Mouse (Mus musculus): Measurements from ENCODE around the gene Map3k10. TPM values are rescaled to one million over a fixed set of nuclear protein-coding genes. Genes with fewer than 3 reads are reported as not detected.
"Not testable (repeated sequence)": the region's sequence is repeated elsewhere in the genome, so short reads cannot be mapped to it uniquely, and the experiment has no call there.

Gene Map3k10
- polyA plus RNA-seq, 1 experiment from 2014 or later = 9.0 TPM

DNA sequence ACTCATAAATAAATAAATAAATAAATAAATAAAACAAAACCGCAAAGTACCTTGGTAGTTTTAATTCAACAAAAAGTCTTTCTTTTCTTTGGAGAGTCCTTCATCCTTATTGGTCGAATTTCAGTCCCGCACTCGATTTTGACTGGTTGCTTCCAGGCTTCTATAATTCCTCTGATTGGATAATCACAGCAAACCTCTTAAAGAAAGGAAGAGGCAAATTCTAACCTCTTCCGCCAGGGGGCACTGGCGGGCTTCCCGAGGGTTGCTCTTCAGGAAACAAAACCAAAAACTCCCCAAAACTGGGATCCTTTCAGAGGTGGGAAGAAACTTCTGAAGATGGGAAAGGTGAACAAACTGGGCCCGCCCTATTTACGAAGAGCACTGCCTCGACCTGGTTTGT, 23.4 kb downstream of the Map3k10 start:
- no peaks in the 10 kb centered on the region for H3K9me3 ChIP-seq
- no peaks in the 10 kb centered on the region for H3K36me3 ChIP-seq
- H3K4me1 ChIP-seq = peaks cover 10% of the 10 kb centered on the region
- no peak overlapping the region for H3K4me2 ChIP-seq
- no peak overlapping the region for H3K27ac ChIP-seq
- 5% methylated on average over 10 of the region's 10 CpGs for WGBS
- H3K4me3 ChIP-seq = no peak overlapping the region
- H3K27me3 ChIP-seq = peaks cover 41% of the 10 kb centered on the region
- no peak for ATAC-seq (ENCODE audit: insufficient number of reproducible peaks, low FRiP score, low TSS enrichment, low read depth)
- no peak overlapping the region for H3K9ac ChIP-seq

DNA sequence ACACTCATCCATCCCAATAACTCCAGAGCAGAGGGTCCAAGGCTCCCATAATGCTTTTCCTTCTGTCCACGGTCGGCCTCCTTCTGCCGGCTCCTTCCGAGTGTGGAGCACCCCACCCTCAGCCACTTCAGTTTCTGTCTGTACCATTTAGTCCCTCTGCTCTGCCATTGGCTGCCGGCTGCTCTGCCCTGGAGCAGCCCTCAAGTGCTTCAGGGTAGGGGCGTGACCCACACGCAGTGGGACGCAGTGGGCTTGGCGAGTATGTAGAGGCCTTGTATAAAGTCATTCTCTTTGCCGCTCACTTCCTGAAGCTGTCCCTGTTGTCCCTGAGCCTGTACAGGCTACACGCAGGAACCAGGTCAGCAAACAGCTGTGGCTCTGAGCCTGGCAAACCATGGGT, 24.7 kb downstream of the Map3k10 start:
- 89% methylated on average over 11 of the region's 11 CpGs for WGBS
- Histone ChIP-seq H3K9me3 (no peaks in the 10 kb centered on the region), H3K9ac (no peak overlapping the region), H3K27me3 (peaks cover 29% of the 10 kb centered on the region), H3K4me2 (no peak overlapping the region), H3K36me3 (no peaks in the 10 kb centered on the region), H3K4me1 (peaks cover 10% of the 10 kb centered on the region), H3K27ac (no peak overlapping the region), H3K4me3 (no peak overlapping the region)
- ATAC-seq (ENCODE audit: insufficient number of reproducible peaks, low FRiP score, low TSS enrichment, low read depth) = no peak

DNA sequence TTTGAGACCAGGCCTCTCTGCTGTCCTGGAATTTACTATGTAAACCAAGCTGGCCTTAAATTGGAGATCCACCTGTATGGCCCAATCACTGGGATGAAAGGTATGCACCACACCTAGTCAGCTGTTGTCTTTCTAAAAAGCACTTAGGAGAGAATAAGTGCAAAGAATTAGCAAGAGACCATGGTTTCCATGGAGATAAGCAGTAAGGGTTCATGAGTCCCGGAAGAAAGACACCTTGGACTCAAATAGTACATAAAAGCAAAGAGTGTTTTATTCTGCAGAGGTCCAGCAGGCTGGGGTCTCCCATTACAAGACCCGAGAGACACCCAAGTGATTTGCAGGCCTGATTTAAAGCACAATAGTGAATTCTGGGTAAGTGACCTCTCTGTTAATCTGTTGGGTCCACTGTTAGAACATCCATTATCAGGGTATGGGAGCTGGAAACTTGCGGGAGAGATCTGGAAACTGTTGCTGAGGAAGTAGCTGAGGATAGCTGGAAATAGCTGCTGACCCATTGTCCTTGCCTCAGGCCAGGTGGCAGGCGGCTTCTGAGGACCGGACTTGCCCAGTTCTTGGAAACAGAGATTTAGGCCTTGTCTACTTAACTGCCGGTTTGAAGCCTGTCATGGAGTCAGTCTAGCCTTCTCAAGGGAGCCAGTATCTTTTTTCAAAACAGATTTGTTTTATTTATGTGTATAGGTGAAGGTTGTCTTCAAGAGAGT, 27.0 kb downstream of the Map3k10 start:
- Histone ChIP-seq H3K4me1 (no peaks in the 10 kb centered on the region), H3K4me3 (no peak overlapping the region), H3K27me3 (peaks cover 6% of the 10 kb centered on the region), H3K4me2 (no peak overlapping the region), H3K9me3 (no peaks in the 10 kb centered on the region), H3K36me3 (no peaks in the 10 kb centered on the region), H3K27ac (no peak overlapping the region), H3K9ac (no peak overlapping the region)
- 77% methylated on average over 6 of the region's 6 CpGs for WGBS
- no peak for ATAC-seq (ENCODE audit: insufficient number of reproducible peaks, low FRiP score, low TSS enrichment, low read depth)

- no peaks in the 10 kb centered on the region for H3K9me3 ChIP-seq
- H3K36me3 ChIP-seq = no peaks in the 10 kb centered on the region
- ATAC-seq (ENCODE audit: insufficient number of reproducible peaks, low FRiP score, low TSS enrichment, low read depth) = no peak
- 85% methylated on average over 7 of the region's 7 CpGs for WGBS
- no peak overlapping the region for H3K4me2 ChIP-seq
- H3K9ac ChIP-seq = no peak overlapping the region
- H3K27ac ChIP-seq = no peak overlapping the region
- 0 out of 2 replicates have a peak, but pooled peaks cover 2% of the 10 kb centered on the region for H3K27me3 ChIP-seq
- no peaks in the 10 kb centered on the region for H3K4me1 ChIP-seq
- H3K4me3 ChIP-seq = no peak overlapping the region
These were observed 27.9 kb downstream of the Map3k10 start for GRCm38 (mm10) chr7:27646516-27646915.

GRCm38 (mm10) chr7:27644471-27644870, 29.9 kb downstream of the Map3k10 start:
- Histone ChIP-seq H3K27ac (no peak overlapping the region), H3K9me3 (no peaks in the 10 kb centered on the region), H3K36me3 (peaks cover 8% of the 10 kb centered on the region; the same call in 1 of the 2 replicates), H3K9ac (no peak overlapping the region), H3K27me3 (no peaks in the 10 kb centered on the region), H3K4me3 (no peak overlapping the region), H3K4me2 (no peak overlapping the region), H3K4me1 (no peaks in the 10 kb centered on the region)
- 55% methylated on average over 1 of the region's 1 CpGs for WGBS
- no peak for ATAC-seq (ENCODE audit: insufficient number of reproducible peaks, low FRiP score, low TSS enrichment, low read depth)

DNA sequence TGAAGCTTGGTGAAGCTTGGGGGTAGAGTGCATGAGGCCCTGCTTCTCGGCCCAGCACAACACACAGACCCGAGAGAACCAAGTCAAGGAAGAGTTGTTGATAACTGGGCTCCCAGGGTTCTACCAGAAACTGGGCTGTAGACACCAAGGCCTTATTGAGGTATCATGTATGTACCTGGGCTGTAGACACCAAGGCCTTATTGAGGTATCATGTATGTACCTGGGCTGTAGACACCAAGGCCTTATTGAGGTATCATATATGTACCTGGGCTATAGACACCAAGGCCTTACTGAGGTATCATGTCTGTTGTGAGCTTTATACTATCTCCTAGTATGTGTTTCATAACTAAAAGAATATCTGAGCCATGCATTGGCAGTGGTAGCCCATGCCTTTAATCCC, 39.3 kb downstream of the Map3k10 start:
- H3K4me2 ChIP-seq; H3K4me1 ChIP-seq; H3K9ac ChIP-seq; H3K9me3 ChIP-seq; H3K27me3 ChIP-seq; H3K4me3 ChIP-seq; H3K27ac ChIP-seq; ATAC-seq (ENCODE audit: insufficient number of reproducible peaks, low FRiP score, low TSS enrichment, low read depth): not testable (repeated sequence)
- WGBS = 98% methylated on average over 2 of the region's 2 CpGs
- peaks cover 77% of the 10 kb centered on the region for H3K36me3 ChIP-seq

DNA sequence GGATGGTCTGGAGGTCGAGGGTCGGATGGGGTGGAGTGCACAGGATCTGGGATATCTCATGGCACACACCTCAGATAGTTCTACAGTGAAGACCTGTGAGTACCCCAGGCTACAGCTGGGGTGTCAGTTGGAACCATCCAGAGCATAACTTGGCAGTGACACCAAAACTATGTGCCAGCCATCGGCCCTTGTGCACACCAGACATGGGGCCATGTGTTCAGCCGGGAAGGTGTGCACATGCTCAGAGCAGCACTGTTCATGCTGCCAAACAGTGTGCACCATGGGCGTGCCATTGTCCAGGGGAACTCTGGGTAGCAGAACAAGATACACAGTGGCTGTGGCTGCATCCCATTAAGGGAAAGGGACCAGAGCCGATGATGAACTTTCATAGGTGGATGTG, 39.7 kb downstream of the Map3k10 start:
- Histone ChIP-seq H3K36me3 (peaks cover 77% of the 10 kb centered on the region), H3K4me2 (no peak overlapping the region), H3K9ac (no peak overlapping the region), H3K4me3 (no peak overlapping the region), H3K27ac (no peak overlapping the region), H3K4me1 (no peaks in the 10 kb centered on the region), H3K9me3 (no peaks in the 10 kb centered on the region), H3K27me3 (no peaks in the 10 kb centered on the region)
- no peak for ATAC-seq (ENCODE audit: insufficient number of reproducible peaks, low FRiP score, low TSS enrichment, low read depth)
- WGBS = 94% methylated on average over 6 of the region's 6 CpGs

DNA sequence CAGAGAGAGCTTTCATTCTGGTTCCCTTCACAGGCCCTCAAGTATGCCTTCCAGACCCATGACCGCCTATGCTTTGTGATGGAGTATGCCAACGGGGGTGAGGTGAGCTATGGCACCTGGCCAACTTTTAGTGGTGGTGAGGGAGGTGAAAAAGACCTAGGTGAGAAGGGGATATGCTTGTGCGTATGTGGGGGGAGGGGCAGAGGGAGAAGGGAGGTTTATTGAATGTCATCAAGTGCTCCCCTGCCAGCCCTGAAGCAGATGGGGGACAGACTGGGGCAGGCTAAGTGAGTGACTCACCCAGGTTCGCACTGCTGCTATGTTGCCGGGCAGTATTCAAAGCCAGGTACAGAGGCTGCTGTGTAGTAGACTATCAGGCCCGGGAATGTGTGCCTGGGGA, 41.2 kb downstream of the Map3k10 start:
- no peaks in the 10 kb centered on the region for H3K4me1 ChIP-seq
- H3K4me3 ChIP-seq = no peak overlapping the region
- no peaks in the 10 kb centered on the region for H3K27me3 ChIP-seq
- no peak for ATAC-seq (ENCODE audit: insufficient number of reproducible peaks, low FRiP score, low TSS enrichment, low read depth)
- no peak overlapping the region for H3K4me2 ChIP-seq
- no peak overlapping the region for H3K9ac ChIP-seq
- peaks cover 89% of the 10 kb centered on the region for H3K36me3 ChIP-seq
- no peak overlapping the region for H3K27ac ChIP-seq
- no peaks in the 10 kb centered on the region for H3K9me3 ChIP-seq
- WGBS = 88% methylated on average over 6 of the region's 6 CpGs

- no peak overlapping the region for H3K4me3 ChIP-seq
- WGBS = 96% methylated on average over 4 of the region's 4 CpGs
- no peak for ATAC-seq (ENCODE audit: insufficient number of reproducible peaks, low FRiP score, low TSS enrichment, low read depth)
- no peaks in the 10 kb centered on the region for H3K9me3 ChIP-seq
- no peaks in the 10 kb centered on the region for H3K4me1 ChIP-seq
- no peak overlapping the region for H3K27ac ChIP-seq
- H3K9ac ChIP-seq = no peak overlapping the region
- no peak overlapping the region for H3K4me2 ChIP-seq
- no peaks in the 10 kb centered on the region for H3K27me3 ChIP-seq
- peaks cover 91% of the 10 kb centered on the region for H3K36me3 ChIP-seq
These were observed 43.0 kb downstream of the Map3k10 start for GRCm38 (mm10) chr7:27631439-27631838.

DNA sequence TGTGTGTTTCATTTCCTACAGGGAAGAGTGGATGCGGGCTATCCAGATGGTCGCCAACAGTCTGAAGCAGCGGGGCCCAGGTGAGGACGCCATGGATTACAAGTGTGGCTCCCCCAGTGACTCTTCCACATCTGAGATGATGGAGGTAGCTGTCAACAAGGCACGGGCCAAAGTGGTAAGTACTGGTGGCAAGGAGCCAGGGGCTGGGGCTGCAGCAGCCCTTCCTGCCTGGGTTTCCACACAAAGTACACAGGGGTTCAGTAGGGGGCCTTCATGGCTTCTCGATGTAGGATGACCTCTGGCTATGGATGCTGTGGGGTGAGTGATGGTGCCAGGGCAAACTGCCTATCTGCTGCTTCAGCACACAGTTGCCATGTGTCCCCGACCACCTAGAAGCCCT, 45.6 kb downstream of the Map3k10 start:
- not testable (repeated sequence) for H3K4me2 ChIP-seq; H3K27ac ChIP-seq; H3K4me1 ChIP-seq; H3K27me3 ChIP-seq; H3K9ac ChIP-seq; H3K9me3 ChIP-seq; ATAC-seq (ENCODE audit: insufficient number of reproducible peaks, low FRiP score, low TSS enrichment, low read depth); H3K4me3 ChIP-seq
- 91% methylated on average over 7 of the region's 7 CpGs for WGBS
- peaks cover 93% of the 10 kb centered on the region for H3K36me3 ChIP-seq

- no peaks in the 10 kb centered on the region for H3K9me3 ChIP-seq
- H3K36me3 ChIP-seq = peaks cover 93% of the 10 kb centered on the region
- no peaks in the 10 kb centered on the region for H3K27me3 ChIP-seq
- H3K4me3 ChIP-seq = no peak overlapping the region
- no peaks in the 10 kb centered on the region for H3K4me1 ChIP-seq
- H3K27ac ChIP-seq = no peak overlapping the region
- 96% methylated on average over 6 of the region's 6 CpGs for WGBS
- no peak overlapping the region for H3K9ac ChIP-seq
- no peak for ATAC-seq (ENCODE audit: insufficient number of reproducible peaks, low FRiP score, low TSS enrichment, low read depth)
- H3K4me2 ChIP-seq = no peak overlapping the region
These were observed 46.2 kb downstream of the Map3k10 start for GRCm38 (mm10) chr7:27628190-27628589.

DNA sequence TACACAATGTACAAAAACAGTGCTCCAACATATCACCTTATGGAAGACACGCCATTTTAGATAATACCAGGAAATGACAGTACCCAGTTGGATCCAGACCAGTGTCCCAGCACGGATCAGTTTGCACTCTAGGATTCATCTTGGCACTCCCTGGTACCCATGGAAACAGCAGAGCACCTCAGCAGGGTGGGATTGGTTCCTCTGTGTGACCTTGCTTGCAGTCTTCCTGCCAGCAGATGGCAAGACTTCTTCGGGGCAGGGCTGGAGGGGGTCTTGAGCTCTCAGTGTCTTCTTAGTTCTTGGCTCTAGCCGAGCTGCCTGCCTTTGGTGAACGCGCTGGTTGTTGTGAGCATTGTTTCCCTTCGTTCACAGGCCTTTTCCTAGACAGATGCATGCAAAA, 46.7 kb downstream of the Map3k10 start:
- Histone ChIP-seq H3K9ac (no peak overlapping the region), H3K4me2 (no peak overlapping the region), H3K9me3 (no peaks in the 10 kb centered on the region), H3K27ac (no peak overlapping the region), H3K4me3 (no peak overlapping the region), H3K36me3 (peaks cover 91% of the 10 kb centered on the region), H3K27me3 (no peaks in the 10 kb centered on the region), H3K4me1 (no peaks in the 10 kb centered on the region)
- 93% methylated on average over 7 of the region's 7 CpGs for WGBS
- ATAC-seq (ENCODE audit: insufficient number of reproducible peaks, low FRiP score, low TSS enrichment, low read depth) = no peak

- Histone ChIP-seq H3K27ac (no peak overlapping the region), H3K36me3 (peaks cover 98% of the 10 kb centered on the region), H3K27me3 (no peaks in the 10 kb centered on the region), H3K4me1 (no peaks in the 10 kb centered on the region), H3K4me2 (no peak overlapping the region), H3K9me3 (no peaks in the 10 kb centered on the region), H3K9ac (no peak overlapping the region), H3K4me3 (no peak overlapping the region)
- ATAC-seq (ENCODE audit: insufficient number of reproducible peaks, low FRiP score, low TSS enrichment, low read depth) = no peak
These were observed 49.4 kb downstream of the Map3k10 start for GRCm38 (mm10) chr7:27624967-27625366.
